32 mouse cellular contexts compared by ENCODE assay signal in genomic region chr10:127586209-127586608, GRCm38 (mm10). TPM values are rescaled to one million over a fixed set of nuclear protein-coding genes. Genes with fewer than 3 reads are reported as not detected.
DNase-seq lines count a peak whose midpoint lies in the region; ATAC-seq and TF ChIP-seq lines count a peak whose summit lies in the region.
"Had no signal": no experiment of that assay in that cellular context is flagged by ENCODE, and none has a peak within 500 bp of the region (broad histone marks: within the 10 kb centered on the region; RNA-seq: fewer than 3 reads in every experiment).

No protein-coding gene starts in this region.

- no peak overlapping the region for H3K9ac ChIP-seq in liver, postnatal 0 days (replicated peaks)
- no peak overlapping the region for H3K9ac ChIP-seq in hindbrain, embryonic 13.5 days
- H3K9ac ChIP-seq: embryonic facial prominence, embryonic 13.5 days; forebrain, postnatal 0 days; heart, embryonic 12.5 days; hindbrain, embryonic 15.5 days; intestine, embryonic 15.5 days; liver, embryonic 15.5 days had no signal

- WGBS in liver, postnatal 0 days (ENCODE audit: insufficient replicate concordance): 43% methylated on average over 4 of the region's 4 CpGs
- WGBS in hindbrain, embryonic 13.5 days: 87% methylated on average over 4 of the region's 4 CpGs

- no peak overlapping the region for H3K4me3 ChIP-seq in liver, postnatal 0 days (ENCODE audit: low read depth, low read length)
- no peak overlapping the region for H3K4me3 ChIP-seq in hindbrain, embryonic 13.5 days
- H3K4me3 ChIP-seq: embryonic facial prominence, embryonic 13.5 days; erythroblast, embryonic 14.5 days; heart, embryonic 12.5 days; hindbrain, embryonic 15.5 days; intestine, embryonic 15.5 days; liver, embryonic 15.5 days had no signal

- TF ChIP-seq EP300 in liver, postnatal 0 days (IDR thresholded peaks at IDR 0.05; ENCODE audit: low read depth): no peak

- H3K27me3 ChIP-seq in liver, postnatal 0 days (ENCODE audit: insufficient read depth, low read length): no peaks in the 10 kb centered on the region
- H3K27me3 ChIP-seq in hindbrain, embryonic 13.5 days: no peaks in the 10 kb centered on the region
- H3K27me3 ChIP-seq: embryonic facial prominence, embryonic 13.5 days; heart, embryonic 12.5 days; hindbrain, embryonic 15.5 days; intestine, embryonic 15.5 days; liver, embryonic 15.5 days; Patski had no signal

- ATAC-seq in common myeloid progenitor, adult 5-6 weeks (replicated peaks; ENCODE audit: low read depth, poor library complexity, severe bottlenecking): peak; percentile 62
- ATAC-seq in inflammation-experienced regulatory T-cells, adult 6 months: peak; percentile 83
- no peak for ATAC-seq in cerebellum, adult (ENCODE audit: insufficient number of reproducible peaks, low FRiP score, low TSS enrichment)
- ATAC-seq in liver, postnatal 0 days: no peak
- ATAC-seq in hindbrain, embryonic 13.5 days (ENCODE audit: low FRiP score): no peak
- ATAC-seq: forebrain, postnatal 0 days; intestine, embryonic 15.5 days; Patski had no signal

- no peak overlapping the region for H3K27ac ChIP-seq in liver, postnatal 0 days (ENCODE audit: low read depth)
- no peak overlapping the region for H3K27ac ChIP-seq in hindbrain, embryonic 13.5 days
- H3K27ac ChIP-seq: embryonic facial prominence, embryonic 13.5 days; hindbrain, embryonic 15.5 days; intestine, embryonic 15.5 days; kidney, postnatal 0 days; liver, embryonic 15.5 days had no signal

- no peak overlapping the region for H3K4me2 ChIP-seq in liver, postnatal 0 days (ENCODE audit: low read depth, low read length)
- no peak overlapping the region for H3K4me2 ChIP-seq in hindbrain, embryonic 13.5 days
- H3K4me2 ChIP-seq: embryonic facial prominence, embryonic 13.5 days; heart, embryonic 12.5 days; hindbrain, embryonic 15.5 days; intestine, embryonic 15.5 days; liver, embryonic 15.5 days; midbrain, embryonic 11.5 days had no signal

- DNase-seq in 416B (ENCODE audit: low read depth): peak; percentile 86
- peak; percentile 50 for DNase-seq in CD4-positive, CD25-positive, alpha-beta regulatory T cell, adult 2 months (ENCODE audit: low read depth, low spot score)
- no peak for DNase-seq in liver, postnatal 0 days
- DNase-seq in kidney, adult 9 months: no peak
- DNase-seq: adrenal gland, postnatal 14 days; cerebellum, adult 11-12 months; cerebellum, adult 9-11 months; forebrain, postnatal 0 days; gastrocnemius, postnatal 25 days; heart, adult 18-20 months; heart, postnatal 4 days; kidney, adult 2 months; liver; lung, postnatal 10 days; retina, postnatal 1 day; right cerebral cortex, postnatal 14 days; thymus, postnatal 14 days had no signal

- peaks cover 53% of the 10 kb centered on the region for H3K36me3 ChIP-seq in liver, postnatal 0 days (replicated peaks; ENCODE audit: insufficient read depth, low read length)
- peaks cover 98% of the 10 kb centered on the region for H3K36me3 ChIP-seq in hindbrain, embryonic 13.5 days
- H3K36me3 ChIP-seq: G1E had no signal

- no peaks in the 10 kb centered on the region for H3K4me1 ChIP-seq in liver, postnatal 0 days (ENCODE audit: insufficient read depth)
- H3K4me1 ChIP-seq in hindbrain, embryonic 13.5 days (replicated peaks): 0 out of 2 replicates have a peak, but pooled peaks cover 4% of the 10 kb centered on the region
- H3K4me1 ChIP-seq: embryonic facial prominence, embryonic 13.5 days; hindbrain, embryonic 15.5 days had no signal

- no peaks in the 10 kb centered on the region for H3K9me3 ChIP-seq in liver, postnatal 0 days (ENCODE audit: low read length)
- H3K9me3 ChIP-seq in hindbrain, embryonic 13.5 days: no peaks in the 10 kb centered on the region
- H3K9me3 ChIP-seq: embryonic facial prominence, embryonic 13.5 days; G1E; heart, embryonic 12.5 days; hindbrain, embryonic 15.5 days; intestine, embryonic 15.5 days; liver, embryonic 15.5 days had no signal

- no peak for TF ChIP-seq CTCF in liver, postnatal 0 days (IDR thresholded peaks at IDR 0.05; ENCODE audit: low read depth)

RNA-seq across cellular contexts. Expression of gene Lrp1, which starts 34.7 kb away (rescaled TPM):
- total RNA-seq in common myeloid progenitor, adult 5-6 weeks (2017): 0.97 and 3.2 TPM in 2 replicates
- 1 to 10 TPM in 1 of 3 experiments, under 1 TPM in 1, not detected in 1; 0.04 to 1.4 TPM for polyA plus RNA-seq in inflammation-experienced regulatory T-cells, adult 6 months (2017; shearing (Covaris generic))
- polyA plus RNA-seq in liver, postnatal 0 days (2015; fragmentation: Nextera tagmentation; extraction: Ambion mirVana): 44.7 and 49.2 TPM in 2 replicates
- 101 and 108 TPM in 2 replicates for polyA plus RNA-seq in hindbrain, embryonic 13.5 days (2015; fragmentation: Nextera tagmentation; extraction: Ambion mirVana)

RNA-seq across cellular contexts. Expression of gene Nxph4, which starts 51.9 kb away (rescaled TPM):
- total RNA-seq in common myeloid progenitor, adult 5-6 weeks (2017): not detected in 2 replicates
- polyA plus RNA-seq in inflammation-experienced regulatory T-cells, adult 6 months (2017; shearing (Covaris generic)): not detected
- not detected in 2 replicates for polyA plus RNA-seq in liver, postnatal 0 days (2015; fragmentation: Nextera tagmentation; extraction: Ambion mirVana)
- 139 and 176 TPM in 2 replicates for polyA plus RNA-seq in hindbrain, embryonic 13.5 days (2015; fragmentation: Nextera tagmentation; extraction: Ambion mirVana)
- total RNA-seq: megakaryocyte, adult 5-6 weeks had no signal
- polyA plus RNA-seq: erythroblast, embryonic 14.5 days; liver, embryonic 15.5 days had no signal

RNA-seq across cellular contexts. Expression of gene Stat6, which starts 56.6 kb away (rescaled TPM):
- total RNA-seq in common myeloid progenitor, adult 5-6 weeks (2017): 33.1 and 48.3 TPM in 2 replicates
- polyA plus RNA-seq in inflammation-experienced regulatory T-cells, adult 6 months (2017; shearing (Covaris generic)): 100 to 1,000 TPM; 148 to 195 (median 176) TPM
- 11.3 and 13.0 TPM in 2 replicates for polyA plus RNA-seq in liver, postnatal 0 days (2015; fragmentation: Nextera tagmentation; extraction: Ambion mirVana)
- polyA plus RNA-seq in hindbrain, embryonic 13.5 days (2015; fragmentation: Nextera tagmentation; extraction: Ambion mirVana): 4.9 and 5.0 TPM in 2 replicates

Comparison
In these comparisons a context has a peak if more than half of its experiments do, and no peak if none do; other contexts are left out.
1. DNase-seq: peak in 416B (single experiment) and CD4-positive, CD25-positive, alpha-beta regulatory T cell, adult 2 months (single experiment); none in liver, postnatal 0 days (single experiment) and kidney, adult 9 months (single experiment).
2. ATAC-seq: peak in common myeloid progenitor, adult 5-6 weeks (single experiment) and inflammation-experienced regulatory T-cells, adult 6 months (single experiment); none in cerebellum, adult (single experiment), liver, postnatal 0 days (single experiment) and hindbrain, embryonic 13.5 days (single experiment).
3. RNA of gene Lrp1, which starts 34.7 kb away (polyA plus RNA-seq): 101 to 108 TPM in hindbrain, embryonic 13.5 days and 44.7 to 49.2 TPM in liver, postnatal 0 days; 0.04 to 1.4 TPM in inflammation-experienced regulatory T-cells, adult 6 months; every median in the first group is over 10 times any median in the second.
4. RNA of gene Nxph4, which starts 51.9 kb away (polyA plus RNA-seq): 139 to 176 TPM in hindbrain, embryonic 13.5 days; not detected in liver, postnatal 0 days and not detected in inflammation-experienced regulatory T-cells, adult 6 months; every median in the first group is over 100 times any median in the second.
5. RNA of gene Stat6, which starts 56.6 kb away (polyA plus RNA-seq): 148 to 195 TPM in inflammation-experienced regulatory T-cells, adult 6 months; 11.3 to 13.0 TPM in liver, postnatal 0 days and 4.9 to 5.0 TPM in hindbrain, embryonic 13.5 days; every median in the first group is over 10 times any median in the second.